Mouse (Mus musculus): ENCODE measurements around the gene 1700003F12Rik.

DNA sequence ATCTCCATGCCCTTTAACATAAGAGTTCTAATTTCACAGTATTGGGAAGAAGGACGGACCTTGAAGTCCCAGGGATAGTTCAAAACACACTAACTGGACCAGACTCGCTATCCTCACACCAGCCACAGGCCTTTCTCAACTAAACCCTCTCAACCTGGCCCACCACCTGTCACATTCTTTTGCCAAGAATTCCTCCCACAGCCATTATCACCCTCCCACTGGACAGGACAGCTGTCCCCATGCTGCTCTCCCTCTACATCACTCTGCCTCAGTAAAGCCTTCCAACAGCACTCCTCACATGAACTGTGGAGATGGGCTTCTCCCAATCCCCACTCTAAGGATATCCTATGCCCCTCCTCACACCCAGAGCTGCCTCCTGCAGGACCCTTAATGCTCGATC is 18.7 kb downstream of the 1700003F12Rik start:
- TF ChIP-seq CTCF (conservative IDR thresholded peaks at IDR 0.05; ENCODE audit: insufficient read depth, insufficient read length, low read depth, low read length), result no peak
- TF ChIP-seq POLR2A (IDR thresholded peaks at IDR 0.05; ENCODE audit: low read depth, low read length), result no peak
